Mouse (Mus musculus): ENCODE data around the gene Nedd9. TPM values are rescaled to one million over a fixed set of nuclear protein-coding genes. Genes with fewer than 3 reads are reported as not detected.

Nedd9 gene
- polyA plus RNA-seq, 1 experiment from 2014 or later: 11.1 TPM

GRCm38 (mm10) chr13:41334641-41335000 is 152.5 kb downstream of the Nedd9 start:
- Histone ChIP-seq H3K4me1 (peaks cover 1% of the 10 kb centered on the region; the same call in 1 of the 2 replicates), H3K9me3 (replicated peaks) (no peaks in the 10 kb centered on the region), H3K27ac (no peak overlapping the region), H3K27me3 (ENCODE audit: low read depth, poor library complexity, severe bottlenecking) (no peaks in the 10 kb centered on the region), H3K36me3 (0 out of 2 replicates have a peak, but pooled peaks cover 2% of the 10 kb centered on the region), H3K4me3 (no peak overlapping the region)
- WGBS: 93% methylated on average over 5 of the region's 5 CpGs
- DNase-seq (ENCODE audit: low spot score): no peak

GRCm38 (mm10) chr13:41333889-41334640 is 153.1 kb downstream of the Nedd9 start:
- H3K27ac ChIP-seq: no peak overlapping the region

GRCm38 (mm10) chr13:41331671-41332340 is 155.4 kb downstream of the Nedd9 start:
- Histone ChIP-seq H3K27me3 (ENCODE audit: low read depth, poor library complexity, severe bottlenecking) (no peaks in the 10 kb centered on the region), H3K4me1 (no peaks in the 10 kb centered on the region), H3K9me3 (replicated peaks) (no peaks in the 10 kb centered on the region), H3K27ac (no peak overlapping the region), H3K4me3 (no peak overlapping the region), H3K36me3 (no peaks in the 10 kb centered on the region)
- no peak for DNase-seq (ENCODE audit: low spot score)
- WGBS: 97% methylated on average over 7 of the region's 7 CpGs

More at GRCm38 (mm10) chr13:41333889-41334640, 153.1 kb downstream of the Nedd9 start:
- no peaks in the 10 kb centered on the region for H3K9me3 ChIP-seq (replicated peaks)
- no peaks in the 10 kb centered on the region for H3K27me3 ChIP-seq (ENCODE audit: low read depth, poor library complexity, severe bottlenecking)
- H3K4me1 ChIP-seq: no peaks in the 10 kb centered on the region
- DNase-seq (ENCODE audit: low spot score): no peak
- 0 out of 2 replicates have a peak, but pooled peaks cover 2% of the 10 kb centered on the region for H3K36me3 ChIP-seq
- H3K4me3 ChIP-seq: no peak overlapping the region
- 87% methylated on average over 14 of the region's 14 CpGs for WGBS

GRCm38 (mm10) chr13:41330589-41331345 is 156.4 kb downstream of the Nedd9 start:
- no peak overlapping the region for H3K27ac ChIP-seq
- WGBS: 79% methylated on average over 11 of the region's 11 CpGs
- no peak for DNase-seq (ENCODE audit: low spot score)
- H3K36me3 ChIP-seq: no peaks in the 10 kb centered on the region
- H3K27me3 ChIP-seq (ENCODE audit: low read depth, poor library complexity, severe bottlenecking): no peaks in the 10 kb centered on the region
- no peaks in the 10 kb centered on the region for H3K9me3 ChIP-seq (replicated peaks)
- H3K4me3 ChIP-seq: no peak overlapping the region
- H3K4me1 ChIP-seq: no peaks in the 10 kb centered on the region

GRCm38 (mm10) chr13:41330051-41330450 is 157.1 kb downstream of the Nedd9 start:
- H3K36me3 ChIP-seq: no peaks in the 10 kb centered on the region
- no peak for DNase-seq (ENCODE audit: low spot score)
- no peak overlapping the region for H3K4me3 ChIP-seq
- no peaks in the 10 kb centered on the region for H3K9me3 ChIP-seq (replicated peaks)
- WGBS: 86% methylated on average over 4 of the region's 4 CpGs
- no peaks in the 10 kb centered on the region for H3K27me3 ChIP-seq (ENCODE audit: low read depth, poor library complexity, severe bottlenecking)
- no peaks in the 10 kb centered on the region for H3K4me1 ChIP-seq
- H3K27ac ChIP-seq: no peak overlapping the region

- H3K4me3 ChIP-seq: no peak overlapping the region
- no peaks in the 10 kb centered on the region for H3K4me1 ChIP-seq
- DNase-seq (ENCODE audit: low spot score): no peak
- no peaks in the 10 kb centered on the region for H3K9me3 ChIP-seq (replicated peaks)
- WGBS: 86% methylated on average over 2 of the region's 2 CpGs
- H3K27me3 ChIP-seq (ENCODE audit: low read depth, poor library complexity, severe bottlenecking): no peaks in the 10 kb centered on the region
- no peaks in the 10 kb centered on the region for H3K36me3 ChIP-seq
- H3K27ac ChIP-seq: no peak overlapping the region
Observed at GRCm38 (mm10) chr13:41328481-41328880, 158.7 kb downstream of the Nedd9 start.

- no peaks in the 10 kb centered on the region for H3K9me3 ChIP-seq (replicated peaks)
- WGBS: 57% methylated on average over 7 of the region's 7 CpGs
- DNase-seq (ENCODE audit: low spot score): no peak
Observed at GRCm38 (mm10) chr13:41327546-41327945, 159.6 kb downstream of the Nedd9 start.

GRCm38 (mm10) chr13:41326134-41326533 is 161.0 kb downstream of the Nedd9 start:
- Histone ChIP-seq H3K4me3 (no peak overlapping the region), H3K9me3 (replicated peaks) (no peaks in the 10 kb centered on the region), H3K4me1 (no peaks in the 10 kb centered on the region), H3K27me3 (ENCODE audit: low read depth, poor library complexity, severe bottlenecking) (no peaks in the 10 kb centered on the region), H3K36me3 (no peaks in the 10 kb centered on the region), H3K27ac (no peak overlapping the region)
- DNase-seq (ENCODE audit: low spot score): no peak
- 78% methylated on average over 4 of the region's 4 CpGs for WGBS

More at GRCm38 (mm10) chr13:41327546-41327945, 159.6 kb downstream of the Nedd9 start:
- no peaks in the 10 kb centered on the region for H3K27me3 ChIP-seq (ENCODE audit: low read depth, poor library complexity, severe bottlenecking)
- H3K36me3 ChIP-seq: no peaks in the 10 kb centered on the region
- H3K4me1 ChIP-seq: no peaks in the 10 kb centered on the region
- H3K4me3 ChIP-seq: no peak overlapping the region
- no peak overlapping the region for H3K27ac ChIP-seq

GRCm38 (mm10) chr13:41325346-41325745 is 161.8 kb downstream of the Nedd9 start:
- no peaks in the 10 kb centered on the region for H3K36me3 ChIP-seq
- H3K27ac ChIP-seq: no peak overlapping the region
- DNase-seq (ENCODE audit: low spot score): no peak
- H3K9me3 ChIP-seq (replicated peaks): no peaks in the 10 kb centered on the region
- no peak overlapping the region for H3K4me3 ChIP-seq
- H3K4me1 ChIP-seq: no peaks in the 10 kb centered on the region
- 91% methylated on average over 4 of the region's 4 CpGs for WGBS
- H3K27me3 ChIP-seq (ENCODE audit: low read depth, poor library complexity, severe bottlenecking): no peaks in the 10 kb centered on the region

- Histone ChIP-seq H3K4me3 (no peak overlapping the region), H3K36me3 (no peaks in the 10 kb centered on the region), H3K9me3 (replicated peaks) (no peaks in the 10 kb centered on the region), H3K4me1 (no peaks in the 10 kb centered on the region), H3K27me3 (ENCODE audit: low read depth, poor library complexity, severe bottlenecking) (no peaks in the 10 kb centered on the region), H3K27ac (no peak overlapping the region)
- no peak for DNase-seq (ENCODE audit: low spot score)
- 87% methylated on average over 4 of the region's 4 CpGs for WGBS
Observed at GRCm38 (mm10) chr13:41324631-41325030, 162.5 kb downstream of the Nedd9 start.

- peaks cover 3% of the 10 kb centered on the region for H3K36me3 ChIP-seq
- DNase-seq (ENCODE audit: low spot score): no peak
- 87% methylated on average over 3 of the region's 3 CpGs for whole genome bisulfite sequencing
Observed at GRCm38 (mm10) chr13:41321433-41321832, 165.7 kb downstream of the Nedd9 start.

GRCm38 (mm10) chr13:41320749-41321148 is 166.4 kb downstream of the Nedd9 start:
- Histone ChIP-seq H3K9me3 (replicated peaks) (no peaks in the 10 kb centered on the region), H3K4me3 (no peak overlapping the region), H3K4me1 (no peaks in the 10 kb centered on the region), H3K27me3 (ENCODE audit: low read depth, poor library complexity, severe bottlenecking) (no peaks in the 10 kb centered on the region), H3K27ac (no peak overlapping the region), H3K36me3 (peaks cover 9% of the 10 kb centered on the region)
- 91% methylated on average over 5 of the region's 5 CpGs for WGBS
- DNase-seq (ENCODE audit: low spot score): no peak

More at GRCm38 (mm10) chr13:41321433-41321832, 165.7 kb downstream of the Nedd9 start:
- no peaks in the 10 kb centered on the region for H3K9me3 ChIP-seq (replicated peaks)
- no peaks in the 10 kb centered on the region for H3K27me3 ChIP-seq (ENCODE audit: low read depth, poor library complexity, severe bottlenecking)
- no peak overlapping the region for H3K27ac ChIP-seq
- no peaks in the 10 kb centered on the region for H3K4me1 ChIP-seq
- no peak overlapping the region for H3K4me3 ChIP-seq

- no peaks in the 10 kb centered on the region for H3K9me3 ChIP-seq (replicated peaks)
- no peaks in the 10 kb centered on the region for H3K36me3 ChIP-seq
- WGBS: 61% methylated on average over 10 of the region's 10 CpGs
Observed at GRCm38 (mm10) chr13:41302716-41303115, 184.4 kb downstream of the Nedd9 start.

More at GRCm38 (mm10) chr13:41302716-41303115, 184.4 kb downstream of the Nedd9 start:
- Histone ChIP-seq H3K27me3 (ENCODE audit: low read depth, poor library complexity, severe bottlenecking) (no peaks in the 10 kb centered on the region), H3K4me3 (no peak overlapping the region), H3K27ac (no peak overlapping the region), H3K4me1 (peaks cover 5% of the 10 kb centered on the region)
- peak; percentile 68 for DNase-seq (ENCODE audit: low spot score)
